Mouse (Mus musculus): ENCODE data around the gene Zswim4. TPM values are rescaled to one million over a fixed set of nuclear protein-coding genes. Genes with fewer than 3 reads are reported as not detected.

Zswim4 gene
- total RNA-seq, 2 experiments from 2014 or later, result 8.2 to 8.8 TPM

Small RNA genes lying within 50 kb of the gene (microRNA-seq; reads per million reads assigned to microRNA genes)
- gene Mir181c (1,073 reads per million, percentile 80 among the genes with 10 or more reads in this experiment), gene Mir181d (2,117 reads per million, percentile 85 among the genes with 10 or more reads in this experiment), gene Mir23a (44,608 reads per million, percentile 98 among the genes with 10 or more reads in this experiment), gene Mir24-2 (not detected), gene Mir27a (2,337 reads per million, percentile 86 among the genes with 10 or more reads in this experiment), gene Mir3074-2 (not detected)

Other genes with a start within 250 kb of the Zswim4 start
- gene Samd1, start 239.4 kb downstream of the Zswim4 start, total RNA-seq (2021), result 10 to 100 TPM; 27.4 to 30.9 TPM
- gene 1700067K01Rik, start 235.6 kb downstream of the Zswim4 start, total RNA-seq (2021), result under 1 TPM in 1 of 2 experiments, not detected in 1; 0.26 TPM
- 1 to 10 TPM; 2.8 to 3.1 TPM for gene 2210011C24Rik, start 224.9 kb downstream of the Zswim4 start, total RNA-seq (2021)
- gene Palm3, start 215.6 kb downstream of the Zswim4 start, total RNA-seq (2021), result under 1 TPM; 0.28 to 0.36 TPM
- 1 to 10 TPM; 4.0 to 4.2 TPM for gene Il27ra, start 194.5 kb downstream of the Zswim4 start, total RNA-seq (2021)
- not detected for gene Rln3, start 192.1 kb downstream of the Zswim4 start, total RNA-seq (2021)
- 1 to 10 TPM; 3.2 to 3.3 TPM for gene Gm10643, start 171.9 kb downstream of the Zswim4 start, total RNA-seq (2021)
- gene Rfx1, start 170.2 kb downstream of the Zswim4 start, total RNA-seq (2021), result 1 to 10 TPM; 8.5 to 9.7 TPM
- 1 to 10 TPM; 5.9 to 7.2 TPM for gene Dcaf15, start 132.3 kb downstream of the Zswim4 start, total RNA-seq (2021)
- gene Podnl1, start 111.1 kb downstream of the Zswim4 start, total RNA-seq (2021), result not detected
- 10 to 100 TPM; 10.3 to 11.8 TPM for gene Cc2d1a, start 89.1 kb downstream of the Zswim4 start, total RNA-seq (2021)
- gene 4930432K21Rik, start 89.0 kb downstream of the Zswim4 start, total RNA-seq (2021), result under 1 TPM; 0.10 to 0.28 TPM
- gene Nanos3, start 51.8 kb downstream of the Zswim4 start, total RNA-seq (2021), result 1 to 10 TPM in 1 of 2 experiments, under 1 TPM in 1; 0.73 to 1.4 TPM
- 100 to 1,000 TPM; 227 to 240 TPM for gene D8Ertd738e, start 12.7 kb upstream of the Zswim4 start, total RNA-seq (2021)
- gene Mri1, start 20.3 kb upstream of the Zswim4 start, total RNA-seq (2021), result 10 to 100 TPM; 10.2 to 10.3 TPM
- 10 to 100 TPM in 1 of 2 experiments, 1 to 10 TPM in 1; 9.2 to 10.3 TPM for gene Ccdc130, start 33.3 kb upstream of the Zswim4 start, total RNA-seq (2021)
- 1 to 10 TPM; 2.5 to 3.2 TPM for gene Cacna1a, start 151.4 kb upstream of the Zswim4 start, total RNA-seq (2021)

Measured in heart, postnatal 25 days (tissue).